19 mouse cellular contexts compared by ENCODE assay signal in genomic region chr6:89271731-89272475, GRCm38 (mm10).
DNase-seq lines count a peak whose midpoint lies in the region; ATAC-seq and TF ChIP-seq lines count a peak whose summit lies in the region.
"Had no signal": no experiment of that assay in that cellular context is flagged by ENCODE, and none has a peak within 500 bp of the region (broad histone marks: within the 10 kb centered on the region; RNA-seq: fewer than 3 reads in every experiment).

No protein-coding gene starts in this region.

- no peak for DNase-seq in hindbrain, postnatal 0 days (ENCODE audit: low spot score)
- DNase-seq in midbrain, postnatal 0 days (ENCODE audit: low spot score), result no peak
- DNase-seq in midbrain, embryonic 11.5 days (ENCODE audit: low spot score, missing footprints), result no peak
- DNase-seq in thymus, postnatal 4 days, result peak; percentile 49
- DNase-seq in lung, adult 18-20 months, result no peak
- no peak for DNase-seq in spleen, postnatal 36 days (ENCODE audit: low spot score in 2 of 2)
- DNase-seq: adrenal gland, postnatal 25 days; B cell, adult 2 months; cerebellum, postnatal 36 days; gastrocnemius, postnatal 25 days; kidney, adult 18-20 months; kidney, postnatal 36 days; right cerebral cortex, adult 18-20 months had no signal

- no peaks in the 10 kb centered on the region for H3K36me3 ChIP-seq in hindbrain, embryonic 12.5 days
- no peaks in the 10 kb centered on the region for H3K36me3 ChIP-seq in hindbrain, postnatal 0 days (ENCODE audit: insufficient read depth, low read length)
- no peaks in the 10 kb centered on the region for H3K36me3 ChIP-seq in midbrain, postnatal 0 days (ENCODE audit: insufficient read depth, low read length)
- H3K36me3 ChIP-seq in midbrain, embryonic 11.5 days (ENCODE audit: control insufficient read depth, insufficient read depth, low read length), result no peaks in the 10 kb centered on the region
- H3K36me3 ChIP-seq: G1E; heart, embryonic 13.5 days; liver, embryonic 15.5 days had no signal

- ATAC-seq in hindbrain, embryonic 12.5 days (ENCODE audit: low FRiP score), result no peak
- ATAC-seq in hindbrain, postnatal 0 days, result no peak
- no peak for ATAC-seq in midbrain, postnatal 0 days (ENCODE audit: low FRiP score)
- no peak for ATAC-seq in midbrain, embryonic 11.5 days (ENCODE audit: low FRiP score)
- peak; percentile 38 for ATAC-seq in inflammation-experienced regulatory T-cells, adult 6 months
- ATAC-seq: forebrain, embryonic 14.5 days had no signal

- no peaks in the 10 kb centered on the region for H3K4me1 ChIP-seq in hindbrain, embryonic 12.5 days
- H3K4me1 ChIP-seq in hindbrain, postnatal 0 days (ENCODE audit: insufficient read depth, low read length), result no peaks in the 10 kb centered on the region
- H3K4me1 ChIP-seq in midbrain, postnatal 0 days (ENCODE audit: insufficient read depth, low read length), result no peaks in the 10 kb centered on the region
- H3K4me1 ChIP-seq in midbrain, embryonic 11.5 days (ENCODE audit: control insufficient read depth, insufficient read depth, low read length), result no peaks in the 10 kb centered on the region
- H3K4me1 ChIP-seq: heart, embryonic 13.5 days; liver, embryonic 15.5 days had no signal

- H3K27ac ChIP-seq in hindbrain, embryonic 12.5 days, result peak overlapping the region; percentile 17; the same call in 1 of the 2 replicates
- H3K27ac ChIP-seq in hindbrain, postnatal 0 days, result no peak overlapping the region
- H3K27ac ChIP-seq in midbrain, postnatal 0 days (ENCODE audit: low read depth, low read length), result peak overlapping the region; percentile 12; the same call in 1 of the 2 replicates
- H3K27ac ChIP-seq in midbrain, embryonic 11.5 days (ENCODE audit: low read depth, low read length), result no peak overlapping the region
- H3K27ac ChIP-seq: heart, embryonic 13.5 days; liver, embryonic 15.5 days had no signal

- no peak overlapping the region for H3K4me2 ChIP-seq in hindbrain, embryonic 12.5 days (replicated peaks)
- H3K4me2 ChIP-seq in hindbrain, postnatal 0 days (ENCODE audit: low read depth, low read length), result no peak overlapping the region
- no peak overlapping the region for H3K4me2 ChIP-seq in midbrain, postnatal 0 days (ENCODE audit: low read depth, low read length, poor library complexity, severe bottlenecking)
- no peak overlapping the region for H3K4me2 ChIP-seq in midbrain, embryonic 11.5 days
- H3K4me2 ChIP-seq: heart, embryonic 13.5 days; liver, embryonic 15.5 days had no signal

- no peak overlapping the region for H3K4me3 ChIP-seq in hindbrain, embryonic 12.5 days
- H3K4me3 ChIP-seq in hindbrain, postnatal 0 days (ENCODE audit: low read length), result no peak overlapping the region
- no peak overlapping the region for H3K4me3 ChIP-seq in midbrain, postnatal 0 days (ENCODE audit: low read depth, low read length)
- H3K4me3 ChIP-seq in midbrain, embryonic 11.5 days (ENCODE audit: low read depth, low read length), result no peak overlapping the region
- H3K4me3 ChIP-seq: heart, embryonic 13.5 days; liver, embryonic 15.5 days had no signal

- no peak overlapping the region for H3K9ac ChIP-seq in hindbrain, embryonic 12.5 days
- no peak overlapping the region for H3K9ac ChIP-seq in hindbrain, postnatal 0 days (replicated peaks; ENCODE audit: low read length)
- H3K9ac ChIP-seq in midbrain, postnatal 0 days (replicated peaks; ENCODE audit: low read length, poor library complexity, severe bottlenecking), result no peak overlapping the region
- no peak overlapping the region for H3K9ac ChIP-seq in midbrain, embryonic 11.5 days (ENCODE audit: low read length)
- H3K9ac ChIP-seq: heart, embryonic 13.5 days; liver, embryonic 15.5 days had no signal

- WGBS in hindbrain, embryonic 12.5 days, result 74% methylated on average over 10 of the region's 10 CpGs
- 59% methylated on average over 10 of the region's 10 CpGs for WGBS in hindbrain, postnatal 0 days
- WGBS in midbrain, postnatal 0 days, result 61% methylated on average over 10 of the region's 10 CpGs
- 81% methylated on average over 10 of the region's 10 CpGs for WGBS in midbrain, embryonic 11.5 days

- TF ChIP-seq CTCF in hindbrain, postnatal 0 days (IDR thresholded peaks at IDR 0.05; ENCODE audit: low read depth), result no peak
- no peak for TF ChIP-seq CTCF in midbrain, postnatal 0 days (IDR thresholded peaks at IDR 0.05)

- H3K9me3 ChIP-seq in hindbrain, embryonic 12.5 days (replicated peaks), result no peaks in the 10 kb centered on the region
- H3K9me3 ChIP-seq in hindbrain, postnatal 0 days (ENCODE audit: low read length), result no peaks in the 10 kb centered on the region
- no peaks in the 10 kb centered on the region for H3K9me3 ChIP-seq in midbrain, postnatal 0 days (ENCODE audit: low read length)
- no peaks in the 10 kb centered on the region for H3K9me3 ChIP-seq in midbrain, embryonic 11.5 days (ENCODE audit: control insufficient read depth, low read length)
- H3K9me3 ChIP-seq: G1E; heart, embryonic 13.5 days; liver, embryonic 15.5 days had no signal

- no peaks in the 10 kb centered on the region for H3K27me3 ChIP-seq in hindbrain, embryonic 12.5 days
- 0 out of 2 replicates have a peak, but pooled peaks cover under 1% of the 10 kb centered on the region for H3K27me3 ChIP-seq in hindbrain, postnatal 0 days (ENCODE audit: insufficient read depth, low read length)
- no peaks in the 10 kb centered on the region for H3K27me3 ChIP-seq in midbrain, postnatal 0 days (ENCODE audit: insufficient read depth, low read length)
- H3K27me3 ChIP-seq in midbrain, embryonic 11.5 days (ENCODE audit: control insufficient read depth, insufficient read depth, low read length), result no peaks in the 10 kb centered on the region
- H3K27me3 ChIP-seq: heart, embryonic 13.5 days had no signal

Comparison
In these comparisons a context has a peak if more than half of its experiments do, and no peak if none do; other contexts are left out.
1. H3K27ac ChIP-seq: peak in hindbrain, embryonic 12.5 days (single experiment) and midbrain, postnatal 0 days (single experiment); none in hindbrain, postnatal 0 days (single experiment) and midbrain, embryonic 11.5 days (single experiment).